Mouse (Mus musculus): ENCODE results near the gene Hspa12a. TPM values are rescaled to one million over a fixed set of nuclear protein-coding genes. Genes with fewer than 3 reads are reported as not detected.

The Hspa12a gene
- polyA plus RNA-seq, 1 experiment from 2014 or later: 35.4 TPM

GRCm38 (mm10) chr19:58952236-58952635 is 8.8 kb upstream of the Hspa12a start:
- Histone ChIP-seq H3K4me1 (replicated peaks) (no peaks in the 10 kb centered on the region), H3K9me3 (no peaks in the 10 kb centered on the region), H3K27me3 (peaks cover 50% of the 10 kb centered on the region), H3K36me3 (no peaks in the 10 kb centered on the region), H3K9ac (replicated peaks) (no peak overlapping the region), H3K4me3 (replicated peaks) (no peak overlapping the region), H3K4me2 (replicated peaks) (no peak overlapping the region), H3K27ac (no peak overlapping the region)
- no peak for ATAC-seq
- WGBS: 77% methylated on average over 9 of the region's 13 CpGs

- no peak for ATAC-seq
- Histone ChIP-seq H3K36me3 (no peaks in the 10 kb centered on the region), H3K4me3 (replicated peaks) (no peak overlapping the region), H3K4me1 (replicated peaks) (no peaks in the 10 kb centered on the region), H3K9me3 (no peaks in the 10 kb centered on the region), H3K27ac (no peak overlapping the region), H3K4me2 (replicated peaks) (no peak overlapping the region), H3K27me3 (peaks cover 57% of the 10 kb centered on the region), H3K9ac (replicated peaks) (no peak overlapping the region)
- WGBS: 91% methylated on average over 3 of the region's 3 CpGs
Measured at GRCm38 (mm10) chr19:58951521-58951920, 8.1 kb upstream of the Hspa12a start.

- peaks cover 60% of the 10 kb centered on the region for H3K27me3 ChIP-seq
- H3K27ac ChIP-seq: no peak overlapping the region
- no peak overlapping the region for H3K9ac ChIP-seq (replicated peaks)
- ATAC-seq: no peak
- no peak overlapping the region for H3K4me3 ChIP-seq (replicated peaks)
- no peaks in the 10 kb centered on the region for H3K9me3 ChIP-seq
- 90% methylated on average over 7 of the region's 7 CpGs for WGBS
- no peak overlapping the region for H3K4me2 ChIP-seq (replicated peaks)
- H3K36me3 ChIP-seq: no peaks in the 10 kb centered on the region
- H3K4me1 ChIP-seq (replicated peaks): peaks cover 14% of the 10 kb centered on the region
Measured at GRCm38 (mm10) chr19:58945959-58946358, 2.5 kb upstream of the Hspa12a start.

GRCm38 (mm10) chr19:58933062-58933461 is 10.4 kb downstream of the Hspa12a start:
- 3% methylated on average over 4 of the region's 4 CpGs for WGBS
- no peaks in the 10 kb centered on the region for H3K36me3 ChIP-seq
- H3K4me3 ChIP-seq (replicated peaks): no peak overlapping the region
- no peak overlapping the region for H3K27ac ChIP-seq
- H3K27me3 ChIP-seq: peaks cover 72% of the 10 kb centered on the region
- peaks cover 32% of the 10 kb centered on the region for H3K4me1 ChIP-seq (replicated peaks)
- no peak for ATAC-seq
- no peaks in the 10 kb centered on the region for H3K9me3 ChIP-seq
- H3K9ac ChIP-seq (replicated peaks): no peak overlapping the region
- no peak overlapping the region for H3K4me2 ChIP-seq (replicated peaks)

- no peak overlapping the region for H3K4me3 ChIP-seq (replicated peaks)
- H3K36me3 ChIP-seq: no peaks in the 10 kb centered on the region
- peaks cover 32% of the 10 kb centered on the region for H3K4me1 ChIP-seq (replicated peaks)
- peaks cover 88% of the 10 kb centered on the region for H3K27me3 ChIP-seq
- H3K27ac ChIP-seq: no peak overlapping the region
- H3K9ac ChIP-seq (replicated peaks): peak overlapping the region; percentile 23; the same call in 1 of the 2 replicates
- peak overlapping the region; percentile 26; the same call in 1 of the 2 replicates for H3K4me2 ChIP-seq (replicated peaks)
- no peaks in the 10 kb centered on the region for H3K9me3 ChIP-seq
- ATAC-seq: peak; percentile 69; the same call in 1 of the 2 replicates
- 6% methylated on average over 16 of the region's 16 CpGs for WGBS
Measured at GRCm38 (mm10) chr19:58931081-58931800, 12.2 kb downstream of the Hspa12a start.

GRCm38 (mm10) chr19:58919148-58919547 is 24.3 kb downstream of the Hspa12a start:
- Histone ChIP-seq H3K4me1 (replicated peaks) (peaks cover 15% of the 10 kb centered on the region), H3K9ac (replicated peaks) (no peak overlapping the region), H3K27me3 (peaks cover 55% of the 10 kb centered on the region), H3K4me3 (replicated peaks) (no peak overlapping the region), H3K27ac (no peak overlapping the region), H3K9me3 (no peaks in the 10 kb centered on the region), H3K4me2 (replicated peaks) (peak overlapping the region; percentile 7), H3K36me3 (no peaks in the 10 kb centered on the region)
- 20% methylated on average over 7 of the region's 7 CpGs for WGBS
- no peak for ATAC-seq

- no peak overlapping the region for H3K27ac ChIP-seq
- H3K9me3 ChIP-seq: no peaks in the 10 kb centered on the region
- H3K4me2 ChIP-seq (replicated peaks): peak overlapping the region; percentile 7
- H3K36me3 ChIP-seq: no peaks in the 10 kb centered on the region
- WGBS: 8% methylated on average over 11 of the region's 11 CpGs
- H3K27me3 ChIP-seq: peaks cover 58% of the 10 kb centered on the region
- H3K4me3 ChIP-seq (replicated peaks): no peak overlapping the region
- H3K4me1 ChIP-seq (replicated peaks): peaks cover 15% of the 10 kb centered on the region
- H3K9ac ChIP-seq (replicated peaks): no peak overlapping the region
- ATAC-seq: no peak
Measured at GRCm38 (mm10) chr19:58918597-58918996, 24.9 kb downstream of the Hspa12a start.

GRCm38 (mm10) chr19:58913301-58913700 is 30.2 kb downstream of the Hspa12a start:
- Histone ChIP-seq H3K9me3 (no peaks in the 10 kb centered on the region), H3K4me2 (replicated peaks) (no peak overlapping the region), H3K4me3 (replicated peaks) (no peak overlapping the region), H3K4me1 (replicated peaks) (0 out of 2 replicates have a peak, but pooled peaks cover 14% of the 10 kb centered on the region), H3K27me3 (peaks cover 60% of the 10 kb centered on the region), H3K36me3 (no peaks in the 10 kb centered on the region), H3K9ac (replicated peaks) (no peak overlapping the region), H3K27ac (no peak overlapping the region)
- no peak for ATAC-seq
- 84% methylated on average over 6 of the region's 6 CpGs for WGBS

GRCm38 (mm10) chr19:58911386-58911785 is 32.1 kb downstream of the Hspa12a start:
- peak overlapping the region; percentile 54 for H3K4me2 ChIP-seq (replicated peaks)
- no peaks in the 10 kb centered on the region for H3K36me3 ChIP-seq
- peaks cover 41% of the 10 kb centered on the region for H3K27me3 ChIP-seq
- H3K9me3 ChIP-seq: no peaks in the 10 kb centered on the region
- peak overlapping the region; percentile 51; the same call in 1 of the 2 replicates for H3K9ac ChIP-seq (replicated peaks)
- peak; percentile 72 for ATAC-seq
- no peak overlapping the region for H3K27ac ChIP-seq
- 0 out of 2 replicates have a peak, but pooled peaks cover 10% of the 10 kb centered on the region for H3K4me1 ChIP-seq (replicated peaks)
- peak overlapping the region; percentile 34 for H3K4me3 ChIP-seq (replicated peaks)
- 10% methylated on average over 9 of the region's 9 CpGs for WGBS

GRCm38 (mm10) chr19:58910941-58911368 is 32.5 kb downstream of the Hspa12a start:
- Histone ChIP-seq H3K9me3 (no peaks in the 10 kb centered on the region), H3K27ac (peak overlapping the region; percentile 52; the same call in 1 of the 2 replicates), H3K27me3 (peaks cover 41% of the 10 kb centered on the region), H3K4me2 (replicated peaks) (peak overlapping the region; percentile 54), H3K9ac (replicated peaks) (peak overlapping the region; percentile 51; the same call in 1 of the 2 replicates), H3K4me1 (replicated peaks) (0 out of 2 replicates have a peak, but pooled peaks cover 10% of the 10 kb centered on the region), H3K4me3 (replicated peaks) (peak overlapping the region; percentile 34), H3K36me3 (no peaks in the 10 kb centered on the region)
- 4% methylated on average over 11 of the region's 11 CpGs for WGBS
- ATAC-seq: peak; percentile 72

GRCm38 (mm10) chr19:58908018-58908417 is 35.4 kb downstream of the Hspa12a start:
- no peak overlapping the region for H3K9ac ChIP-seq (replicated peaks)
- 87% methylated on average over 10 of the region's 10 CpGs for WGBS
- peaks cover 13% of the 10 kb centered on the region; the same call in 1 of the 2 replicates for H3K4me1 ChIP-seq (replicated peaks)
- no peaks in the 10 kb centered on the region for H3K36me3 ChIP-seq
- no peak overlapping the region for H3K27ac ChIP-seq
- no peaks in the 10 kb centered on the region for H3K9me3 ChIP-seq
- H3K27me3 ChIP-seq: peaks cover 34% of the 10 kb centered on the region
- no peak for ATAC-seq
- no peak overlapping the region for H3K4me3 ChIP-seq (replicated peaks)
- H3K4me2 ChIP-seq (replicated peaks): no peak overlapping the region

GRCm38 (mm10) chr19:58906685-58907084 is 36.8 kb downstream of the Hspa12a start:
- WGBS: 48% methylated on average over 9 of the region's 9 CpGs
- Histone ChIP-seq H3K36me3 (no peaks in the 10 kb centered on the region), H3K4me1 (replicated peaks) (peaks cover 13% of the 10 kb centered on the region; the same call in 1 of the 2 replicates), H3K9ac (replicated peaks) (no peak overlapping the region), H3K4me2 (replicated peaks) (no peak overlapping the region), H3K27ac (no peak overlapping the region), H3K4me3 (replicated peaks) (no peak overlapping the region), H3K9me3 (no peaks in the 10 kb centered on the region), H3K27me3 (peaks cover 25% of the 10 kb centered on the region)
- ATAC-seq: no peak
